Mouse (Mus musculus) stomach, postnatal 0 days (tissue): ENCODE data around the gene Acaa1b.

Source experiments
- CTCF ChIP-seq: IDR thresholded peaks from 2 replicates; pipeline ENCODE4 v1.5.1; 2016; ENCODE audit warnings: antibody characterized with exemption, low read depth, mild to moderate bottlenecking, moderate library complexity
- EP300 ChIP-seq: optimal IDR thresholded peaks from 2 replicates; pipeline ENCODE3; 2016; ENCODE audit warnings: antibody characterized with exemption

GRCm38 (mm10) chr9:119145137-119145536 is 11.8 kb downstream of the Acaa1b start:
- TF ChIP-seq CTCF: no peak
- no peak for TF ChIP-seq EP300
